Mouse (Mus musculus): ENCODE measurements around the gene Plpp3.

DNA sequence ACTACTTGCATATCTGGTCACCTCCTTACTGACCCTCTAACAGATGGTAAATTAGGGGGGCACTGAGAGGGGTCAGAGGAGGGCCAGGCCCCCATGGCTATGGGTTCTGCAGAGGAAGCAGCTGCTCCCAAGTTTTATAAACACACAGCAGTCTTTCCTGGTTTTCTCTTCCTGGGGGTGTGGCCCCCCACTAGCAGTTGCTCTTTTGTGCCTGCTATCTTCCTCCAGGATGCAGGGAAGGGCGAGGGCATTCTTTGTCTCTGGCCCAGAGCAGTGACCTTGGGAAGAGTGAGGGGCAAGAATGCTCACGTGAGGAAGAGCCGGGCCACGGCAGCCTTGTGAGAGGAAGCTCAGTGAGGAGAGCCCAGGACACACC, 66.8 kb downstream of the Plpp3 start:
- TF ChIP-seq CTCF (IDR thresholded peaks at IDR 0.05; ENCODE audit: low read depth, low read length) (no peak), POLR2A (IDR thresholded peaks at IDR 0.05; ENCODE audit: extremely low read depth, insufficient read depth, low read length) (no peak)

Measured in liver, adult 2 months (tissue).